Mouse (Mus musculus): Measurements from ENCODE around the gene Wfikkn2.

DNA sequence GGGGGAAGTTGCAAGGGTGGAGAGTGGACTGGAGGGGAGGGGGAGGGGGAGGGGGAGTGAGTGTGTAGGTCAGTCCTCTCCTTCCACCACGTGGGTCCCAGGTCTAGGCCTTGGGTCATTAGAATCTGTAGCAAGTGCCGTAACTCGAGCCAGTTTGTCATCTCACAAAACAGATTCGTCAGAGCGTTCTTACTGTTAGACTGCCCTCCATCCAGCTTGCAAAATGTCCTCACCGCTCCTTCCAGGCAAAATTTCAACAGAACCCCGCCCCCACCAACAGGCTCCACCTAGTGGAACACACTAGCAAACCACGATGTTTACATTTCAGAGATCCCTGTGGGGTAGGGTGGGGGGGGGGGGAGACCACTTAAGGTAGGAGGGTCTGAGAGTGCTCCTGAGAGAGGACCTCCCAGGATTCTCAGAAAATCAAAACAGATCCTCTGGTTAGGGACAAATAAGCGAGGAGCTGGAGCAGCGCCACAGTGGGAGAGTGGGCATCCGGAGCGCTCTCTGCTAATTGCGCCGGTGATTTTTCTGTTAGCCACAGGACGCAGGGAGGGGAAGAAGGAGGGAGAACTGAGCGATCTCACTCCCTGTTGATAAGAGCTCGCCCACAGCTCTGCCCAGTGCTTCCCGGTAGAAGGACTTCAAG lies 19.5 kb upstream of the Wfikkn2 start:
- TF ChIP-seq POLR2A (IDR thresholded peaks at IDR 0.05; ENCODE audit: low read depth, low read length): no peak
- peak; percentile 41 for TF ChIP-seq CTCF (conservative IDR thresholded peaks at IDR 0.05; ENCODE audit: insufficient read depth, insufficient read length, low read depth, low read length)

Measured in kidney, adult 2 months (tissue).